Mouse (Mus musculus): Measurements from ENCODE around the gene Snx9. TPM values are rescaled to one million over a fixed set of nuclear protein-coding genes. Genes with fewer than 3 reads are reported as not detected.

Gene Snx9
- total and polyA plus RNA-seq, 3 experiments: 12.9 to 22.8 TPM; not detected in 1

- Histone ChIP-seq H3K4me1 (ENCODE audit: control insufficient read depth in 1 of 2, insufficient read depth in 2 of 2, low read length in 2 of 2) (no peaks in the 10 kb centered on the region), H3K9ac (ENCODE audit: control insufficient read depth, low read depth, low read length, poor library complexity, severe bottlenecking) (no peak overlapping the region)
- TF ChIP-seq KAT2A (conservative IDR thresholded peaks at IDR 0.05; ENCODE audit: low read depth, low read length) (no peak), NRF1 (IDR thresholded peaks at IDR 0.05; ENCODE audit: insufficient read depth, low read depth, low read length, poor library complexity, severe bottlenecking) (no peak), GATA1 (IDR thresholded peaks at IDR 0.05; ENCODE audit: low read depth, low read length) (no peak), RCOR1 (IDR thresholded peaks at IDR 0.05; ENCODE audit: low read depth, low read length) (no peak), MEF2A (IDR thresholded peaks at IDR 0.05; ENCODE audit: extremely low read depth, insufficient replicate concordance, low read depth, low read length, poor library complexity, severe bottlenecking) (no peak), GABPA (IDR thresholded peaks at IDR 0.05; ENCODE audit: low read depth, low read length) (no peak), TAL1 (IDR thresholded peaks at IDR 0.05; ENCODE audit: low read length) (no peak), ELF1 (IDR thresholded peaks at IDR 0.05; ENCODE audit: low read depth, low read length) (no peak)
These were observed 117.1 kb downstream of the Snx9 start for GRCm38 (mm10) chr17:5958229-5958628.

GRCm38 (mm10) chr17:5958636-5959035 is 117.5 kb downstream of the Snx9 start:
- H3K27me3 ChIP-seq (ENCODE audit: control insufficient read depth in 1 of 2, insufficient read depth in 2 of 2, low read length in 2 of 2): no peaks in the 10 kb centered on the region
- H3K79me2 ChIP-seq (ENCODE audit: control insufficient read depth, insufficient read depth, low read length, poor library complexity): no peaks in the 10 kb centered on the region
- no peak for DNase-seq (ENCODE audit: low read depth, low spot score)
- no peaks in the 10 kb centered on the region for H3K36me3 ChIP-seq (ENCODE audit: control insufficient read depth in 1 of 2, insufficient read depth in 2 of 2, low read length in 2 of 2)
- H3K4me1 ChIP-seq (ENCODE audit: control insufficient read depth in 1 of 2, insufficient read depth in 2 of 2, low read length in 2 of 2): no peaks in the 10 kb centered on the region
- H3K27ac ChIP-seq (ENCODE audit: control insufficient read depth, low read depth, low read length): no peak overlapping the region
- H3K9ac ChIP-seq (ENCODE audit: control insufficient read depth, low read depth, low read length, poor library complexity, severe bottlenecking): no peak overlapping the region
- TF ChIP-seq ZMIZ1 (IDR thresholded peaks at IDR 0.05; ENCODE audit: low read depth, low read length) (no peak), USF1 (IDR thresholded peaks at IDR 0.05; ENCODE audit: low read depth, low read length) (no peak), ZKSCAN1 (IDR thresholded peaks at IDR 0.05; ENCODE audit: low read depth, low read length) (no peak), HCFC1 (IDR thresholded peaks at IDR 0.05; ENCODE audit: low read depth, low read length) (no peak), CTCF (IDR thresholded peaks at IDR 0.05 in 2 of 3, conservative IDR thresholded peaks at IDR 0.05 in 1 of 3; ENCODE audit: control insufficient read depth in 1 of 3, insufficient read depth in 1 of 3, low read depth in 2 of 3, low read length in 3 of 3, poor library complexity in 1 of 3, severe bottlenecking in 1 of 3) (no peak), JUND (IDR thresholded peaks at IDR 0.05; ENCODE audit: low read depth, low read length) (no peak), MAFK (IDR thresholded peaks at IDR 0.05; ENCODE audit: borderline replicate concordance, low read depth, low read length) (no peak), RAD21 (IDR thresholded peaks at IDR 0.05; ENCODE audit: low read depth, low read length) (no peak), CHD1 (IDR thresholded peaks at IDR 0.05; ENCODE audit: low read depth, low read length) (no peak)
- no peaks in the 10 kb centered on the region for H3K9me3 ChIP-seq (replicated peaks; ENCODE audit: insufficient read depth, low read length)
- no peak overlapping the region for H3K4me3 ChIP-seq (ENCODE audit: control insufficient read depth in 1 of 2, insufficient read depth in 1 of 2, low read depth in 2 of 2, low read length in 2 of 2)

More at GRCm38 (mm10) chr17:5958229-5958628, 117.1 kb downstream of the Snx9 start:
- Histone ChIP-seq H3K27ac (ENCODE audit: control insufficient read depth, low read depth, low read length) (no peak overlapping the region), H3K36me3 (ENCODE audit: control insufficient read depth in 1 of 2, insufficient read depth in 2 of 2, low read length in 2 of 2) (no peaks in the 10 kb centered on the region), H3K4me3 (ENCODE audit: control insufficient read depth in 1 of 2, insufficient read depth in 1 of 2, low read depth in 2 of 2, low read length in 2 of 2) (no peak overlapping the region), H3K79me2 (ENCODE audit: control insufficient read depth, insufficient read depth, low read length, poor library complexity) (no peaks in the 10 kb centered on the region), H3K27me3 (ENCODE audit: control insufficient read depth in 1 of 2, insufficient read depth in 2 of 2, low read length in 2 of 2) (no peaks in the 10 kb centered on the region), H3K9me3 (replicated peaks; ENCODE audit: insufficient read depth, low read length) (no peaks in the 10 kb centered on the region)
- no peak for DNase-seq (ENCODE audit: low read depth, low spot score)
